Mouse (Mus musculus) R1 (cell line): ENCODE data around the gene Ank2.
"Not testable (repeated sequence)": the region's sequence is repeated elsewhere in the genome, so short reads cannot be mapped to it uniquely, and the experiment has no call there.

Experiments used
- DNase-seq: peaks from one replicate; pipeline ENCODE4 v3.0.0-alpha.2; 2018; ENCODE audit warnings: low read depth, low spot score

The Ank2 gene

DNA sequence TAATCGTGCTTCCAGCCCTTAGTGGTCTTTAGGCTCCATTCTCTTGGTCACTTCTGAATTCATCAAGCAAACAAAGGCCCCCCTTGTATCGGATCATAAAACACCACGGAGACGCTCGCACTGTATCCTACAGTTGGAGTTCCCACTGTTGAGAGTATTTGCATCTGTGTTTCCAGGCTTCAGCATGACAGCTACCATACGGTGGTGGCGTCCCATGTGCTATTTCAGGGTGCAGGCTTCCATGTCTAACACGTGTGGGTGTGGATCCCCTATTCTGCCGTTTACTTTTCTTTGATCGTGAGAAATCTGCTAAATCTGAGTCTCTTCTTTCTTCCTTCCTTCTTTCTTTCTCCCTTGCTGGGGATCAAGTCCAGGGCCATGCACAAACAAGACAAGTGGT, 14.0 kb downstream of the Ank2 start:
- no peak for DNase-seq

DNA sequence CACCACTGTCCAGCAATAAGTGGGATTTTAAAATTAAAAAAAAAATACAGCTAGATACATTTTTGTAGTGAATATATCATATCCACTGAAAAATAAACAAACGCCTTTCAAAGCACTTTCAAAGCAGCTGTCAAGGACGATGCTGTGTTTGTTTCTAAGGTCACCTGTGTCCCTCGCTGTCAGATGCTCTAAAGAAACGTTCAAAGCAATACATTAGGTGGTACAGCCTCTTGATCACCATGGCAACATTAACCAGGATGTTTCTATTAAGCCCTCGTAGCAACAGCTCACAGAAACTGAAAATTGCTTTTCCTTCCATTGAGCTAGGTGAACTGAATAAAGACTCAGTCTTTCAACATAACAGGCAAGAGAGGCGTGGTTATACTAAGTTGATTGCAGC, 17.5 kb downstream of the Ank2 start:
- DNase-seq: peak; percentile 9

DNA sequence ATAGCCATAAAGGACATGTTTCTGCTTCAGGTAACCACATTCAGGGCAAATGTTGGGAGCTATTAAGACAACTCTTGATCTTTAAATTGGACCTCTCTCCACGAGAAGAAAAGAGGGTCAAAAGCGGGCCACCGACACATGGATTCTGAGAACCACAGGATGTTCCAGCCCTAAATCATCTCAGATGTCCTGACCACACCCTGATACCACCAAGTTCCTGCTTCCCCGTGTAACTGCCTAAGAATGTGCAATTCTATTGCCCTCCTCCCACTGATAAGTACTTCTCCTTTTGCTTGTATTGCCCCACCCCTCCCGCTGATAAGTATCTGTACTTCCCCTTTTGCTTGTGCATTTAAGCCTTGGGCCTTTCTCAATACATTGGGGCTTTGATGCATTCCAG, 18.8 kb downstream of the Ank2 start:
- not testable (repeated sequence) for DNase-seq

DNA sequence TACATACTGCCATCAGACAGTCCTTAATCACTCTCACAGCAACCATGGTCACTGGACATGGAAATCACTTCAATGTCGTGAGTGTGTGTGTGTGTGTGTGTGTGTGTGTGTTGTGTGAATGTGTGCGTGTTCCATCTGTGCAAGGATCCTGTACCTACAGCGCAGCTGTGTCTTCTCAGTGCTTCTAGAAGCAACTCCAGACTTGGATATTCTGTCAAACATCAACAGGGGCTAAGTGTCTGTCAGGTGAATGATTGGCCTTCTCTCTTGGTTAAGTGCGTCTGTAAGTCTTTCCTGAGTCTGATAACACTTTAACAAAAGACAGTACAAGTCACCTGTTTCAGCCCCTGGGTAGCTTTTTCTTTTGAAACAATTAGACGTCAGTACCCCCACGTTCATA, 25.0 kb downstream of the Ank2 start:
- DNase-seq: no peak

DNA sequence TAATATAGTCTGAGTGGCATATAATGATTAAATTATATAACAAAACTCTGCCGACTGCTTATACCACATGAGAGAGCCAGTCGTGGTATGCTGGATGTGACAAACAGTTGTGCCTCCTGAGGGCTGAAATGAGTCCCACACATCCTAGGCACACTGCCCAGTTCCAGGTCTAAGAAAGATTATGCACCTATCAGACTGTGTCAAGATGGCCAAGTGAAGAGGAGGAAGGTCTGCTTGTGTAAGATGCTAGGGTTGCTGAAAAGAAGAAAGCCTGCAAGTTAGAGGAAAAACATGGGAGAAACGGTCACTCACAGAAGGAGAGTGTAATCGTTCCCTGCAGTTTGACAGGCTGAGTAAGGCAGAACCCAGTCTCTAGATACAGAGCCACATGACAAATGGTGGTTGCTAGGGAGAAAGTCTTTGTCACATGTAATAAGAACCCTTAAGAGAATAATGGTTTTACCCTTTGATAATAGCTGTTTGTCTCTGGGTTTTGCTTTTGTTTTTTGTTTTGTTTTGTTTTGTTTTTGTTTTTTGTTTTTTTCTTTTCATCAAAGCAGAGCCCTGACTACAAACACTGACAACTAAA, 29.9 kb downstream of the Ank2 start:
- no peak for DNase-seq

DNA sequence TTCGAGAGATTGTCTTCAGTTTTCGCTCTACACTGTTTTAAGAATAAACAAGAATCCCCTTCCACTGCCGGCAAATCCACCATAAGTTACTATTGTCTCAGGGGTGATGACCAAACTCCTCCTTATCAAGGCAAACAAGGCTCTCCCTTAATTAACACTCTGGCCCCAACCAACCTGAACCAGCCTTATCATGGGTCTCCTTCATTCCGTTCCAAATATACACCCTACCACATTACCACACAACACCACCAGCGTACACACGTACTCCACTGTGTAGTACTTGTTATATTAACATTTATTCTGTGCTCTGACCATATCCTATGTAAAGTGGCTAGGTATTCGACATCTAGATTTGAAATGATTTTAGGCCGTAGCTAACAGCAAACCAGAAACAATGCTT, 30.6 kb downstream of the Ank2 start:
- DNase-seq: no peak

DNA sequence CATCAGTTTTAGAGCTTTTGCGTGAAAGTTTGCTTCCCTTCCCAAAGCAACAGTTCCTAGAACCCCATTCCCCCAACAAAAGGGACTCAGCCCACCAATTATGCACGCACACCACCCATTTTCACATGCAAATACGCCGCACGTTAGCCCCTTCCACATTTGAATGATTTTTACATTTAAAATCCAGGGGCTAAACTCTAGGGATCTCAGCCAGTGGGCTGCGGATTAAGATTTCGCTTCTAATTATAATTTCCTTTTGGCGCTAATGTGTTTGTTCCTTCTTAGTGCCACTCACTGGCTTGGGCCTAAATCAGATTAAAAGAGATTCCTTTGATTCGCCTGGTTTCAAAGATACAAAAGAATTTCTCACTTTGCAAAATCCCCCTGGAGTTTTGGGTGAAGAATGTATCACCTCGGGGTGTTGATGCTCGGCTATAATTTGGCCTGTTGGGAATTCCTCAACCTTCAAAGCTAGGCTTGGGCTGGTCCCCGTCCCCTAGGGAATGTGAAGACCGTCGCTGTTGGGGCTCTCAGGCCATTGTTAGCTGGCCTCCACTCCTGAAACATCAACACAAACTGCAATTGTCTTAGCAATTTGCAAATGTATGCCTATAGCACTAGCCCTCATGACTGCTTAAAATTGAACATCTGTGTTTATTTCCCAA, 35.2 kb downstream of the Ank2 start:
- peak; percentile 48 for DNase-seq

DNA sequence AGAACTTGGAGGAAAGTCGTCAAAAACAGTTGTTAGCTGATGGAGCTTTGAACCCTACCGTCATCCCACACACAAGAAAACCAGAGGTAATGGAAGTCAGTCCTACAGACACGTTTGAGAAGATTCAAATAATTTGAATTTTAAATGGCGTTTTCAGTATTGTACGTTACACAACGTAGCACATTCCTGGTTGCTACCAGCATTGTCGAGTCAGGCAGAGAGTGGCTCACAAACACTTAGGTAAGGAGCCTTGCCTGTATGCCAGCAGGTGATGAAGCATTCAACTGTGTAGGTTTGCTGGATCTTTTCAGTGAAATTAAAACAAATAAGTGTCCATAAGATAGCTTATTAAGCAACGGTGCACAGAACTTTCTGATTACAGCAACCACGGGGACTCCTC, 36.0 kb downstream of the Ank2 start:
- no peak for DNase-seq

DNA sequence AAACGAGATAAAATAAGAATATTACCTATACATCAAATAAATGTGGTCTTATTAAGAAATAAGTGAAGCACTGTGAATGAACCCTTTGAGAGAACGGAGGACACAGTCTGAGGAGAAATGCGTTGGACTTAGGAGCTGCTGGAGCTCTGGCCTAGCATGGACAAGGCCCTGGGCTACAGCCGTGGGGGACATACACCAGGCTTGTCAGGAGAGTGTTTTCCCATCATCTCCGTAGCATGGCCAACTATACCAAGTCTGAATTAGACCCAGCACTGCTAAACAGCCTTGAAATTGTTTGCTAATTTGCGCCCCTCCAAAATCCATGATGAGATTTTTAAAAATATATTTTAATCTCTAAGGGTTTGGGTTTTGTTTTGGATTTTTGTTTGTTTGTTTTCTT, 36.7 kb downstream of the Ank2 start:
- DNase-seq: no peak

DNA sequence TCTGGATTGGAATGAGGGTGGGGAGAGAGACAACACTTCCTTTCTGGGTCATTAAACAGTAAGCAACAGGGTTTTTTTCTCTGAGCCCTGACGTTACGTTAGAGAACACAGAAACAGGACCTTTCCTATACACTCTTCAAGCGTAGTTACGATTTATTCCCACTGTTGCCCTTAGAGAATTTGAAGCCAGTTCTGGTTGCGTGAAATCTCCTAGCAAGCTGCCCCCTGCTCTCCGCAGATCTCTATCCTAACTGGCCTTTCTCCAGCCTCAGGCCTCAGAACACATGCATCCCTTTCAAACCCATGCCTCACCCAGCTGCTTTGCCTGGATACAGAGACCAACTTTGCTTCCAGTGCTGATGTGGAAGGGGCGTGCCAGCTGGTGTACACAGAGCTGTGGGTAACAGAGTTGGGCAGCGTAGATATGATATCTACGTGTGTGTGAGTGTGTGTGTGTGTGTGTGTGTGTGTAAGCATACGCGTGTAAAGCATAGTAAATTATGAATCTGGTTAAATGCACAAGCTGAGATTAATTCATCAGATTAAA, 38.2 kb downstream of the Ank2 start:
- no peak for DNase-seq

DNA sequence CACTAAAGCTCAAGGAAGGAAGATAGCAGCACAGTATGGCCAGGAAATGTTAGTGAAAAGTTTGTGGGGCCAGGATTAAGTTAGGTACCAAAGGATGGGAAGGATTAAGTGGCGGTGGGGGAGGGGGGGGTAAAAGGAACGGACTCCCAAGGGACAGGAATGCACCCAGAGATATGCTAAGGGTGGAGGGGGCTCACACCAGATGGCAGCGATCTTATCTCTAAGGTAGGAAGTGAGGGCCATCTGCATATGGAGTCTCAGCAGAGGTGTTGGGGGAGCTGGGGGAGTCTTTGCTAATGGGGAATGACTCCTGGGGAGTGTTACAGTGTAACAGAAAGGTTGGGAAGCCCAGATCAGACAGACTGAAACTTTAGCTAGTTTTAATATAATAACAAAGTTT, 39.3 kb downstream of the Ank2 start:
- DNase-seq: no peak

DNA sequence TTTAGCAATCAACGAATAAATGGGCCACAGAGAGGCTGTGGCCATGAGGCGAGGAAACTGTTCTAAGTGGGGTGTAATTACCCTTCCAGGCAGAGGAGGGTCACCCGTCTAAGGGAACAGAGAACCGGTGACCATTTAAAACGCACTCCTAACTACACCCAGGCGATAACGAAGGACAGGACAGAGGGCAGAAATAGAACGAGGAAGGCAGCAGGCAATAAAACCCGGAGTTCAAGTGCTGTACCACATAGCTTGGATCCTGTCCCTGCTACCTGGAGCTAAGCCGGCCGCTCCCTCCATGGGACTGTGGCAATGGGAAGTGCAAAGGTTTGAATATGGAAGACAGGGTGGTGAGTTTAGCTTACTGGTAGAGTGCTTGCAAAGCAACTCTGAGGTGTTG, 40.2 kb downstream of the Ank2 start:
- peak; percentile 8 for DNase-seq

DNA sequence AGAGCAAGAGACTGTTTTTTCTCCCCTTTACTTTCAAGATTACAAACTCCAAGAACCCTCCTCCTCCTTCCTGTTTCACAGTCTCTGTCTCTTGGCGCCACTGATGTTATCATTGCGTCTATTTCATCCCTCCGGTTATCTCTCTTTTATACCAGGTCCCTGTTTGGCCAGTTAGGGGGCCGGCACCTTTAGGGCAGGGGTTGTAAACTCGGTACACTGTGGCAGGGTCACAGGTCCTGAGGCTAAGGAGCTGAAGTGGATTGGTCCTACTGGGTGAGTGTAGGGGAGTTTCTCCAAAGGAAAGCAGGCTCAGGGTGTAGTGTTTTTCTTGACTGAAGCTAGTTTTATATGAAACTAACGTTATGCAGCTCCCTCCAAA, 40.7 kb downstream of the Ank2 start:
- DNase-seq: no peak

DNA sequence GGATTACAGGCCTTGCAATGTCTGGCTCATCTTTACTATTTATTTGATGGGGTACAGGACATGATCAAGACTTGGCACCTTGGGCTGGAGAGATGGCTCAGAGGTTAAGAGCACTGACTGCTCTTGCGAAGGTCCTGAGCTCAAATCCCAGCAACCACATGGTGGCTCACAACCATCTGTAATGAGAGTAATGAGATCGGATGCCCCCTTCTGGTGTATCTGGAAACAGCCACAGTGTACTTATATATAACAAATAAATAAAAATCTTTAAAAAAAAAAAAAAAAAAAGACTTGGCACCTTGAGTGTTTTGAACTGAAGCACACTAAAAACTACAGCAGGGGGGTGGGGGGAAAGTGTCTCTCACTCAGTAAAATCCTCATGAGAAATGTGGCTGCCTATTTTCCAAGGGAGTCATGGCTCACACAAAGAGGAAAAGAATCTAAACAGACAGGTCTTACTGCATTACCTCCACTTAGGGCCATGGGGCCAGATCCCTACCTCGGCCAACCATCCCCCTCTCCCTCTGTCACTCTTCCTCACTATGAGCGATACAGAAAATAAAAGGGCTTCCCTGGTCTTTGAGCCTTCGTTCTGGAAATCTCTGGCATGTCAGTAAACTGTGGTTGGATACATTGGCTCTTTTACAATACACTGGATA, 41.3 kb downstream of the Ank2 start:
- no peak for DNase-seq

DNA sequence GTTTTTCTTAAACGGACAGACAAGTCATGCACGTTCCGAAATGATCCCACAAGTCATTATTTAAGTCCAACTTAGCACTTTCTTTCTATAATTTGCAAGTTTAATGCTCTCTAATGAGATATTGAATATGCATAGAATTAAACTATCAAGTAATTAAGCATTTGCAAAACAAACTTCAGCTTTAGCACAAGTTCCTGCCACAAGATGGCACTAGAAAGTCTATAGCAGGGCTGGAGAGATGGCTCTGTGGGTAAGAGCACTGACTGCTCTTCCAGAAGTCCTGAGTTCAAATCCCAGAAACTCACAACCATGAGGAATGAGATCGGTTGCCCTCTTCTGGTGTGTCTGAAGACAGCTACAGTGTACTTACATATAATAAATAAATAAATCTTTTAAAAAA, 45.4 kb downstream of the Ank2 start:
- DNase-seq: peak; percentile 48

DNA sequence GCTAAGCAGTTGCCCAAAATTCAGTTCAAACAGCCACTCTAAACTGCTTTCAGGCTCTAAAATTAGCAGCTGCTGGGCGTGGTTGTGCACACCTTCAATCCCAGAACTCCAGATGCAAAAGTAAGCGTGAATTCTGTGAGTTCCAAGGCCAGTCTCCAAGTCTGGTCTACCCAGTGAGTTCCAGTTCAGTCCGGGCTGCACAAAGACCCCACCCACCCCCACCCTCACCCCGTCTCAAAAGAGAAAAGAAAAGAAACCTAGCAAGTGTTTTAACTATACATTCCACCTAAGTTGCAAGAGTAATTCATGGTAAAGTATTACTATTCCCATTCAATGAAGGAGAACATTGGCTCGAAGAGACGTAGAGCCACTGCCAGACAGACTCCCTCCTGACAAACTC, 45.9 kb downstream of the Ank2 start:
- peak; percentile 17 for DNase-seq

DNA sequence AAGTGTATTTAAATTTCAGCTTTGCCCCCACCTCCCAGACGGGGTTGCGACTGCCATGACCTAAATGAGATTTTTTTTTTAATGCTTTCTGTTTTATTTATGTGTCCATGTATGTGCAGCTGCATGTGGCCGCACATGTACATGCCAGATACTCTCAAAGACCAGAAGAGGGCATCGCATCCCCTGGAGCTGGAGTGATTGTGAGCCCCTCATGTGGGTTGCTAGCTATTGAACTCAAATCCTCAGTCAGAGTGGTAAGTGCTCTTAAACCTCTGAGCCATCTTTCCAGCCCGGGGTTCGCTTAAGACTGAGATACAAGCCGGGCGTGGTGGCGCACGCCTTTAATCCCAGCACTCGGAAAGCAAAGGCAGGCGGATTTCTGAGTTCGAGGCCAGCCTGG, 46.9 kb downstream of the Ank2 start:
- DNase-seq: peak; percentile 73

DNA sequence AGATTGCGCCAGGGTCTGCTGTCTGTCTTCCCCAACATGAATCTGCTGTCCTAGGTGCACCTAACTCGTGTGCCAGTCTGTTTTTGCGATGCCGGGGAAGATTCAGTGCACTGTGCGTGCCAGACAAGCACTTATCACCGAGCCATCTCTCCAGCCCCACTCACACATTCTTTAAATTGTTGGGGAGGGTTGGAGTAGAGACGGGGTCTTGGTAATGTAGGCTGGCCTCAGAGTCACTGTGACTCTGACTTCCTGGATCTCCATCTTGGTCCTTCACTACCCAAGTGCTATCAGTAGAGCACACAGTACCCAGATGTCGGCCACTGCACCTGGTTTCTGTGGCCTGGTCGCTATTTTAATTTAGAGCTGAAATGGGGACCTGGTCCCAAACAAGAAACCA, 47.4 kb downstream of the Ank2 start:
- peak; percentile 50 for DNase-seq

DNA sequence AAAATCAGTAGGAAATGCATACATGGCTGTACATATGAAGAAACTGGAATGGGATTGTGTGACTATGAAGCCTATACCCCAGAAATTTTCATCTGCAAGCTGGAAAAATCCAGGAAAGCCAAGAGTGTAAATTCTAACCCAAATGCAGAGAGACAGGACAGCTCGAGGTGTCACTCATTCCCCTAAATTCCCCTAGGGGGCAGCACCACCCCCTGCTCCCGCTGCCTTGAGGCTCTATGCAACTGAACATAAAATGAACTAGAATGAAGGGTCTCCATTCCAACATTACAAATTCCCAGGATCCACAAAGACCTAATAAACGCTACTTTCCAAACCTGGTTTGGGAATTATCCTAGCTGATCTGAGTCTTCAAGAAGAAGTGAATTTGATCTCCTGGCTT, 48.1 kb downstream of the Ank2 start:
- peak; percentile 60 for DNase-seq

DNA sequence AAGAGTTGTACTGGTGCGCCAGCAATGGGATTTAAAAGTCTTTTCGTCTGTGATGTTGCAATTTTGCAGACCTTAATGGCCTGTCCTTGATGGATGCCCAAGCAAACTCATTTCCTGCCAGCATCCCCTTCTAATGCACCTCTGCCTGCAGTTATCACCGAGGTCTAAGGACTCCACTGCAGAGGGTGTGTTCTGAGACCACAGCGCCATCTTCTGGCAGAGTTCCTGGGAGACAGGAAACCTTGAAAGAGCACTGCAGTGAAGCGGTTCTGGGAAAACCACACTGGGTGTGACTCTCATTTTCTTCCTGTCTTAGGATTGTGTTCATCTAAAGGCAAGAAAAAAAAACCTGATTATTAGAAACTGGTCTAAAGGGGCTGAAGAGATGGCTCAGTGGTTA, 53.0 kb downstream of the Ank2 start:
- peak; percentile 92 for DNase-seq

DNA sequence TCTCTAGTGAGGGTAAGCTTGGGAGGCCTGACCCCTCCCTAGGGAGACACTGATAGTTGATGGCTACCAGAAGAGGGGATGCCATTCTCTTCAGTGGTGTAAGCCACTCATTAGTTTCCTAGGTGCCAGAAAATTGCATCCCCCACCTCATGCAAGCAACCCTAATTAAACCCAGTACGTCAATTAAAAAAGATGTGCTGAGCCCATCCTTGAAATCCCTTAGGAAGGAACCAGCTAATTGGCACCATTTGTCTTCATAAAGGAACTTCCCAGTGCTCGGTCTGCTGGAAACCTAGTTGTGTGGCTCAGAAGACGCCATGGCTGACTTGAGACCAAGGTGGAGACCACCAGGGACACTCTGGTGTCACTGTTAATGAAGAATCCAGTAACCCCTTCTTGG, 65.9 kb downstream of the Ank2 start:
- no peak for DNase-seq

DNA sequence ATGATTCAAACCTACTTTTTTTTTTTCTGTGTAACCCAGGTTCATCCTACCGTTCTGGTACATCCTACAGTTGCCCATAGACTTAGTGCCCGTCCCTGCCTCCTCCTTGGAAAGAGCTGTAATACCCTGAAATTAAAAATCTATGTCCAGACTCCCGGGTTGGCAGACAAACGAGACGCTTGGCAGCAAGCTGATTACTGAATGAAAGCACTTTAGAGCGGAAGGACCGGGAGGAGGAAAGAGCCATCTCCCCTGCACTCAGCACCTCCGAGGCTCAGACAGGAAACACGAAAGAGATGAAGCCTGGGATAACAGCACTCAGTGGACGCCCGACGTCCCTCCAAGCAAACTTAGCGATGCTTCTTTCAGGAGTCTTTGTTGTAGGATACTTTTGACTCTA, 69.3 kb downstream of the Ank2 start:
- DNase-seq: no peak

DNA sequence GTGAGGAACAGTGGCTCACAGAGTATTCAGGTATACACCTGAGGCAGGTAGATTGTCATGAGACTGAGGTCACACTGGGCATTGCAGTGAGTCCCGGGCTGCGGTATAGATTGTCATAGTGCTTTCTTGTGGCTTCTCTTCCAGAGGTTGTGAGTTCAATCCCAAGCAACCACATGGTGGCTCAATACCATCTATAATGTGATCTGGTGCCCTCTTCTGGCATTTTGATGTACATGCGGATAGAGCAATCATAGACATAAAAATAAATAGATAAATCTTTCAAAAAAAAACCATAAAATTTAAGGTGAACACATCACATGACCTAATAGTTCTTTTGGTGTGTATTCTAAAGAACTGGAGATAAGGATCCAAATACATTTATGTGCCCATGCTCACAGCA, 70.6 kb downstream of the Ank2 start:
- peak; percentile 25 for DNase-seq
